Mouse (Mus musculus) embryonic stem cell, embryonic (primary cell): Measurements from ENCODE around the gene Rngtt.

Source experiments
- CTCF ChIA-PET, 4 experiments: fragments of 300-600 bp in 2 of 4; fragments of 350-600 bp in 2 of 4; sonication (Branson Sonifier 250); formaldehyde crosslinking; loops; one replicate each; lab custom pipeline; 2022; ENCODE audit warnings: inconsistent platforms in 2 of 4; lab: Charles Lee
- POLR2A ChIA-PET, 4 experiments: fragments of 300-600 bp in 2 of 4; fragments of 350-600 bp in 2 of 4; sonication (Branson Sonifier 250); formaldehyde crosslinking; loops; one replicate each; lab custom pipeline; 2022; ENCODE audit warnings: antibody characterized with exemption in 4 of 4, inconsistent platforms in 1 of 4; lab: Charles Lee

Rngtt gene

DNA sequence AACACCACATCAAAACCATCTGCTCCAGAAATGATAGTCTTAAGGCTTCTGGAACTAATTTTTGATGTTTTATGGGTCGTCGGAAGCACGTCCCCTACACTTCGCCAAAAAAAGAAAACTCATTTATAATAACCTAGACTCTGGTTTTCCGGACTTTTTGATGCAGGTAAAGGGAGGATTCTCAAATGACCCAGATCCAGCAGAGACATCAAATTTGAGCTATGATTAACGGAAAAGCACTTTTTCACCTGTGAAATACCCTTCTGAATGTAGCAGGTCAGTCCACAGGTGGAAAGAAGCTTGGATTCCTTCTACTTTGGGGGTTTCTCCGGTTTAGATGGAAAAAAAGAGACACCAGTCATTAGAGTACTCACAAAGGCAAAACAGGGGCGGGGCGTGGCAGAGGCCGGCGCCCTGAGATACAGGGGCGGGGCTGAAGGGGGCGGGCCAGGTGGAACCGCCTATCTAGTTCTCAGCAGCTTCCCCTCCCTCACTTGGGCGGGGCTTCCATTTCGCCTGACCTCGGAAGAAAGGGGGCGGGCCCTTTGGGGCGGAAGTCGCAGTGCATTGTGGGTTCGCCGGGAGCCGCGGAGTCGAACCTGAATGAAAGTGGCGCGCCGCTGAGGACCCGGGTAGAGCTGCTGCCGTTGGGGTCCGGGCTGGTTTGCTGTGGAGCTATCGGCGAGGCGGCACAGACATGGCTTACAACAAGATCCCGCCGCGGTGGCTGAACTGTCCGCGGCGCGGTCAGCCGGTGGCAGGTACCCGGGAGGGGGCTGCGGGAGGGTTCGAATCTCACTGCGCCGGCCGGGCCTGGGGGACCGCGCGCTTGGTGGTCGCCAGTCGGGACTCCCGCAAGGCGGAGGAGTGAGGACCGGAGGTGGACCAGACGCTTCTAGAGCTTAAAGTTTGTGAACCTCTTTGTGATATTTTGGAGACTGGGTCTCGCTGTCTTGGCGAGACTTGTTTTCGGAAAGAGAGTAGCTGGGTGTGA, at the start of gene Rngtt:
TSS of gene Rngtt (plus strand) at position 548 of the 994 bp plus-strand sequence.
- CTCF ChIA-PET = interaction anchor here in 2 of 4 experiments (0.5 to 1.0 kb wide), 3 partner anchors 13 to 358 kb away, joined by 3 to 9 read pairs (median 5); no protein-coding TSS in a partner anchor

DNA sequence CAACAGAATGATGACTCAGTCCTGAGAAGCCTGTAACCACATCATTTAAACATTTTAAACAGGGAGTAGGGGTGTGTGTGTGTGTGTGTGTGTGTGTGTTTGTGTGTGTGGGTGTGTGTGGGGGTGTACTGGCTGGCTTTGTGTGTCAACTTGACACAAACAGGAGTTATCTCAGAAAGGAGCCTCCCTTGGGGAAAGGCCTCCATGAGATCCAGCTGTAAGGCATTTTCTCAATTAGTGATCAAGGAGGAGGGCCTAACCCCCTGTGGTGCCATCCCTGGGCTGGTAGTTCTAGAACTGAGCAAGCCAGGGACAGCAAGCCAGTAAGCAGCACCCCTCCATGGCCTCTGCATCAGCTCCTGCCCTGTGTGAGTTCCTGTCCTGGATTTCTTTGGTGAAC, 49.8 kb upstream of the Rngtt start:
- POLR2A ChIA-PET = interaction anchor here (1.0 to 17.4 kb wide), 10 partner anchors 9 to 29 kb away, joined by 3 to 297 read pairs (median 4); no protein-coding TSS in a partner anchor
- CTCF ChIA-PET = no interaction called here

More for the DNA sequence above, at the start of gene Rngtt:
- POLR2A ChIA-PET = interaction anchor here (0.6 to 5.8 kb wide), 61 partner anchors 8 to 1602 kb away, joined by 3 to 46 read pairs (median 4); partner anchors contain the start of genes Casp8ap2 (in 2 of the 4), Pm20d2 (in 1 of the 4) and Srsf12 (in 1 of the 4)

DNA sequence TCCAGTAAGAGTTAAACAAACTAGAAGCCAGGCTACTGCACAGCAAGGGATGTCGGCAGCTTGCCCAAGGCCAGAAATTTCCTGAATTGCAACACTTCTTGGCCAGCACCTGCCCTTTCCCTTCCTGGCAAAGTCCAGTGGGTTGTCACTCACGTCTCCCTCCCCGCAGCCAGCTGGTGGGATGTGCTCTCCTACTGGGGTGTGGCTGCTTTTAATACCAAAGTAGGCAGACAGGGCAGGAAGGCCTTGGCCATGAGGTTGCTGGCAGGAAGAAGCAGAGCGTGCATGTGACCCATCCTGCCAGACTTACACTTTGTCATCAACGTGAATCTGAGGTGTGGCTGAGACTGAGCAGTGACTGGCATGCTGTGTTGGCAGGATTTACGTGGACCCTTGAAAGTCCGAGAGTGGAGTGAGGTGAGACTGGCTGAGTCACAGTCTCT, 48.8 kb upstream of the Rngtt start:
- ChIA-PET CTCF (interaction anchor here in 1 of 4 experiments (0.5 kb wide), 1 partner anchor 13 kb away, joined by 3 read pairs; no protein-coding TSS in a partner anchor), POLR2A (interaction anchor here in 3 of 4 experiments (0.6 to 17.4 kb wide), 8 partner anchors 9 to 1603 kb away, joined by 3 to 297 read pairs (median 7); partner anchors contain the start of gene Rngtt (in 1 of the 3))

DNA sequence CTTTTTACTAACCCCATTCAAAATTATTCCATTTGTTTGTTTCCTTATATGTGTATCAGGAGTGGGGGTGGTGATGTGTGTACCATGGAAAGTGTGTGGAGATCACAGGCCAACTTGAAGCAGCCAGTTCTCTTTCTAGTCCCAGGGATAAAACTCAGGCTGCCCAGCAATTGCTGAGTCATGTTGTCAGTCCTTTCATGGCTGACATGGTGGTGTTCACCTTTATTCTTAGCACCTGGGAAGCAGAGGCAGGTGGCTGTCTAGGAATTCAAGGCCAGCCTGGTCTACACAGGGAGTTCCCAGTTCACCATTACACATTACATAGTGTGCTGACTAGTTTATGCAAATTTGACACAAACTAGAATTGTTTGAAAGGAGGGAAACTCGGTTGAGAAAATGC, 47.2 kb upstream of the Rngtt start:
- CTCF ChIA-PET = no interaction called here
- POLR2A ChIA-PET = interaction anchor here in 3 of 4 experiments (0.6 to 17.4 kb wide), 4 partner anchors 9 to 441 kb away, joined by 3 to 297 read pairs (median 152); no protein-coding TSS in a partner anchor

DNA sequence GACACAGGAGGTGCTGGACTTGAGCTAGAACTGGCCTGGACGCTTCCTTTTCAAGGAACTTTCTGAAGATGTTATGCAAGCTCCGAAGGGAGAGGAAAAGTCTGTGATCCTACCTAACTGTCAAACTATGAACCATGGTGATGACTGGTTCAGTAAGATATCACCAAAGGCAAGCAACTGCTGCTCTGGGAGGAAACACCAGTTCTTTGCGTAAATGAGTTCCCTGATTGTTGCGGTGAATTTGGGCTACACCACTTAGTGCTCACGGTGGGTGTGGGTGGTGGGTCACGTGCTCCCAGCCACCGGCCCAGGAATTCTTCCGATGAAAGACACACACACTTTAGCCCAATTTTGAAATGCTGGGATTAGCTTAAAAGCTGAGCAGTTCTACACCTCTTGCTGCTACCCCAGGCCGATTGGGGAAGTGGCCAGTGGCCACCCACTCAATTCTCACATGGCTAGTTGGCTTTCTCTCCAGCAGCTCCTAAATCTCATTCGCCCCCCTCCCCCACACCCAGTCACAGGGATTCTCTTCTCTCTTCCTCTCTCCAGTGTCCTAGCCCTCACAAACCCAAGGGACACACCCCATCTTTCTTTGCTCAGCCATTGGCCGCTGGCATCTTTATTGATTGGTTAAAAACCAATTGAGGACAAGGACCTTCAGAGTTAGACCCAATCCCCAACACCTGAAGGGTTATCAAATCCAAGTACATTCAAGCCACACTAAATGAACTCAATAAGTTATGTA, 45.0 kb upstream of the Rngtt start:
- POLR2A ChIA-PET = interaction anchor here (0.6 to 17.4 kb wide), 24 partner anchors 8 to 544 kb away, joined by 3 to 297 read pairs (median 4); partner anchors contain the start of genes Rngtt (in 2 of the 4), Lyrm2 (in 1 of the 4) and Pm20d2 (in 1 of the 4)
- CTCF ChIA-PET = no interaction called here

DNA sequence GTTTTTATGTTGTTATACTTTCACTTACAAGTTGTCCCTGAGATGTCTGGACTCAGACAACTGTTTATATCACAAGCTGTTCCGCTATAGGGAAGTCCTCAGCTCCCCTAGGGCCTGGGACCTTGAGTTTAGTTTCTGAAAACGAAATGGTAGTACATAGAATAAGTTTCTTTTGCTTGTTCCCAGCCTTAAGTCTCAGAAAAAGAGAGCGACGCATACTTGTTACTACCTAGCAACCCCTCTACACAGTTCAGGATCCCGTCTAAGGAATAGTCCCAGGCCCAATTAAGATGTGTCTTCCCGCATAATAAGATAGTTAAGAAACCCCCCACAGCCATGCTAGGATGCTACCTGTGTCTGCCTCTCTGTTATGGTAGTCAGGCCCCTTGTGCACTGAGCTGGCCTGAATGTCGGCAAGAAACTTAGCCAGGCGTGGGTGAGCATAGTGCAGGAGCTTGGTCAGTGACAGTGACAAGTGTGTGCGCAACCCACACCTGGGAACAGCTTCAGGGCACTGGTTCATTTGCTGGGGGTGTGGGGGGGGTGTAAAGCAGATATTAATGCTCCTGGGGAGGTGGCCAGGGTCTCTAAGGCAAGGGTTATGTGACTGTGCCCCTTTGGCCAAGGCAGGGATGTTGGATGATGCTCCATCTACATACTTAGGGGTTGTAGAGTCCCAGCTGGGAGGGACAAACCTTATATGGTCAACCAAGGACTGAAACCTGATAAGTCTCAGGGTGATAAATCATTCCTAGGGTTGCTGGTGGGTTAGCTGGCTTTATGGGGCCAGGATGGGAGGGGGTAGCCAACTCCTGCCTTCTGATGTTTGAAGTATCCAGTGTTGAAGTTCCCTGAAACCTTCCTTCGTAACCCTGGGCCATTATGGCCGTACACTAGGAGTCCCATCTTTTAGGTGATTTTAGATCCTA, 39.5 kb upstream of the Rngtt start:
- ChIA-PET POLR2A (interaction anchor here (0.5 to 17.4 kb wide), 29 partner anchors 8 to 326 kb away, joined by 3 to 297 read pairs (median 4); partner anchors contain the start of genes Pm20d2 (in 2 of the 4) and Rngtt (in 1 of the 4)), CTCF (interaction anchor here in 1 of 4 experiments (0.6 kb wide), 1 partner anchor 709 kb away, joined by 4 read pairs; no protein-coding TSS in a partner anchor)

DNA sequence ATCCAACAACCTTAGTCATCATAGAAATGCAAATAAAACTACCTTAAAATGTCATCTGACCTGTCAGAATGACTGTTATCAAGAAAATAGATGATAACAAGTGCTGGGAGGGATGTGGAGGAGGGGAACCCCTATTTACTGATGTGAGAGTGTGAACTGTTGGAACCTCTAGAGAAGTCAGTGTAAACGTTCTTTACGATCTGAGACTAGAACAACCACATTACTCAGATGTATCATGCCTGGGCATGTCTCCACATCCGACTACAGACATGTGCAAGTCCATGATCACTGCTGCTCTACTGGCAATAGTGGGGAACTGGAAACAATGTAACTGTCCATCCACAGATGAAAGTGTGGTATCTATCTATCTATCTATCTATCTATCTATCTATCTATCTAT, 36.7 kb upstream of the Rngtt start:
- CTCF ChIA-PET = no interaction called here
- POLR2A ChIA-PET = interaction anchor here in 1 of 4 experiments (2.9 kb wide), 1 partner anchor 29 kb away, joined by 11 read pairs; no protein-coding TSS in a partner anchor

DNA sequence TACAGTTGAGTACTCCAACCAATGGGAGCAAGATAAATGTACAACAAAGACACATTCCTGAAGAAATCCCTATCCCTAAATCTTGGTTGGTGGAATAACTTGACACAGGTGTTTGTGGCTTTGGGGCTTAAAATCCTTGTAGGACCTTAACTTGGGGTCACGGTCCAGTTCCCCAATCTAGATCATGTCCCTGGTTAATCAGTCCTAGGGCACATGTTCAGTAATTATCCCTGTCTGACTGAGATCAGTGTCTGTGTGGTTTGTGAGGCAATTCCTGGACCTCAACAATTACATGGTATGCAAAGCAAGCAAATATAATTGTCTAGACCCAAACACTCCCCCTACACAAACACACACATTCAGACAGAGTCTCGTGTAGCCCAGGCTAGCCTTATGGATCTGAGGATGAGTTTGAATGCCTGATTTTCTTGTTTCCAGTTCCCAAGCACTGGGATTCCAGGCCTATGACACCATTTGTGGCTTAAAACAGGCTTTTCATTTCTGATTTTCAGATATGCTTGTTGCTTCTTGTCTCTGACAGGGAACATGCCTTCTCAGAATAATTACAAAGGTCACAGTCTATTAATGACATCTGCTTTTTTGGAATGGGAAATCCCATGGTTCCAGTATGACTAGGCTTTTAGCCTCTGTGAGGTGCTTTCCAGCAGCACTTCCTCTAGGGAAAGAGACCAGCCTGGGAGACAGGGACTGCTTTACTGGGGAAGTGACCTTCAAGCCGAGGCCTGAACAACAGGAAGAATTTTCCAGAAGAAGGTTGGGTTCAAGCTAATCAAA, 28.0 kb upstream of the Rngtt start:
- POLR2A ChIA-PET = interaction anchor here in 2 of 4 experiments (0.8 to 1.4 kb wide), 4 partner anchors 12 to 35 kb away, joined by 3 to 5 read pairs (median 4); no protein-coding TSS in a partner anchor

DNA sequence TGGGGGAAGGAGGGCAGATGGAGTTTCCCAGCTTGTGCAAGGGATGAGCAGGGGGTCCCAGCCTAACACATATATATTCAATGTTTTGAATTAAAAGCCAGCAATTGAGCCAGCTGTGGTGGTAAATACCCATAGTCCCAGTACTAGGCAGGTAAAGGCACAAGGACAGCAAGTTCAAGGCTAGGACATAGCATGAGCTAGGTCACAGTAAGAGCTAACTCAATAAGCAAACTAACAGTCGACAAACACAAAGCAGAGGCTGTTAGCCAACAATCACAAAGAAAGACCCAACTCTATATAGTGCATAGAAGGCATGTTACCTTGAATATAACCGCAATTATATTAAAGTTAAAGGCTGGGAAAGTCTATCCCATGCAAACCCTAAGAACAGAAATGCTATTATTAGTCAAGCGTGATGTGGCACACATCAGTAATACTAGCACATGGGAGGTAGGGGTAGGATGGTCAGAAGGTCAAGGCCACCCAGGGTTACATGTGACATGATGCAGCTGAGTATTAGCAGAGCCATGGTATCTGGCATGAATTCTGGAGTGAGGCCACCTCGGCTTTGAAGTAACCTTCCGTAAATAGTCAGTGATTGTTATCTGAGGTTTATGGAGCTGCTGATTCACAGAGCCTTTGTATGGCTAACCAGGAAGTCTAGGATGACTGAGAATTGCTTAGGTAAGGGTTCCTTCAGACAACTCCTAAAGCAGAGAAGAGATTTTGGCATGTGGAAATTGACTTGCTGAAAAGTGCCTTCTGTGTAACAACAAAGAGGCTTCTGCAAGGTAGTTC, 25.8 kb upstream of the Rngtt start:
- POLR2A ChIA-PET = interaction anchor here in 3 of 4 experiments (0.6 to 1.4 kb wide), 6 partner anchors 14 to 95 kb away, joined by 3 to 6 read pairs (median 4); partner anchors contain the start of gene Pm20d2 (in 1 of the 3)
- CTCF ChIA-PET = interaction anchor here in 2 of 4 experiments (0.6 to 1.1 kb wide), 2 partner anchors 23 to 95 kb away, joined by 3 to 6 read pairs; partner anchors contain the start of gene Pm20d2 (in 1 of the 2)

More for the DNA sequence above, 28.0 kb upstream of the Rngtt start:
- CTCF ChIA-PET = interaction anchor here in 1 of 4 experiments (0.6 kb wide), 1 partner anchor 22 kb away, joined by 3 read pairs; no protein-coding TSS in a partner anchor

DNA sequence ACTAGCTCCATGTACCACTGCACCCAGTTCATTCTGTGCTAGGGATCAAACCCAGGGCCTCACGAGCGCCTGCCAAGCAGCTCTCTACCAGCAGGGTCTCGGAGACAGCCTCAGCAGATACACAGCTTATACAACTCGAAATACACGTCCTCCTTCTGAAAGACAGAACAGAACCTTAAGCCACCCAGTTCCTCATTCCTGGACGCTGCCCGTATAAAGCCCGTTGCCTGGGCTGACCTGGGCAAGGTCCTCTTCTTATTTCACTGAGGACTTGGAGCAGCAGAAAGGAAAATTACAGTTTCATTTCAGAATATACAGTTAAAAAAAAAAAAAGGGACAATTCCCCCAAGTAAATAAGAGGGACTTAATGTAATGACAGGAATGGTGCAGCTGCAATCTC, 24.7 kb upstream of the Rngtt start:
- ChIA-PET CTCF (no interaction called here), POLR2A (interaction anchor here in 2 of 4 experiments (1.0 to 1.8 kb wide), 5 partner anchors 15 to 51 kb away, joined by 3 to 5 read pairs (median 4); no protein-coding TSS in a partner anchor)

DNA sequence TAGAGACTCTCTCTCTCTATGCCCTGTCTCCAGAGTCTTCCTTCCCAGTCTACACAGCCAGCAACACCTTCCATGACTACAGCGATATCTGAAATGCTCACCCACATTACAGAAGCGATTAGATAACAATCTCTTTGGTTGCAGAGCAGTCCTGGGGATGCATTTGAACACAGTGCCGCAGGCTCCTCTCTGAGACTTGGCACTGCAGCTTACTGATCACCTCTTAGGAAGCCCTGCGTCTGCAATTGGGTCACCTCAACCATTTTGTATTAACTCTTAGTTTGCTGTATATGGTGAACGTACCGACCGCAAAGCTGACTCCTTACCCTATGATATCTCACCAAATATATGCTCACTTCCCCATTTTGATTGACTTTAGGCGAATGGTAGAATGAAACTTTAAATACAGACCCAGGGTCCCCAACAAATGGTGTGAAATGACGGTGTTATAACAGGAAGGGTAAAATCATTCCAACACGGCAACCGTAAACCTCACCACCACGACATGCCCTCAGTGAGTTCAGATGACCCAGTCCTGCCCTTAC, 20.9 kb upstream of the Rngtt start:
- ChIA-PET POLR2A (interaction anchor here in 1 of 4 experiments (1.4 kb wide), 1 partner anchor 42 kb away, joined by 3 read pairs; no protein-coding TSS in a partner anchor), CTCF (no interaction called here)

DNA sequence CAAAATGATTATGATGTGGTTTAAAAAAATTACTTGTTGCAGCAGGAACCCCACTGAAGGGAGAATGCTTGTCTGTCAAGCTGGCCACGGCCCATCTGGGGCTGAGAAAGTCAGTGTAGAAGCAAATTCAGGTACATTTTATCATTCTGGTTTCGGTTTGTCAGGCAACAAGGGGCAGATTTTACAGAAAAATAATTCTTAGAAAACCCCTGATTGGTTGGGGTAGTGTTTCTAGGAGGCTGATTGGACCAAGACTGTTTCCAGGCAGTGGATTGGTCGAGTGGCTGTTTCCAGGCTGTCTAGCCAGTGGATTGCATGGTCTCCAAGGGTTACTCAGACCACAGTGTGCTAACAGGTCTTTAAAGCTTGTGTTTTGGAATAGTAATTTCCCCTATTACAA, 20.1 kb upstream of the Rngtt start, which contains the start of gene Pnrc1:
TSS of gene Pnrc1 (minus strand) at position 162 of the 400 bp plus-strand sequence.
- CTCF ChIA-PET = no interaction called here
- POLR2A ChIA-PET = interaction anchor here in 3 of 4 experiments (0.7 to 1.6 kb wide), 6 partner anchors 30 to 102 kb away, joined by 3 to 5 read pairs (median 3); no protein-coding TSS in a partner anchor

DNA sequence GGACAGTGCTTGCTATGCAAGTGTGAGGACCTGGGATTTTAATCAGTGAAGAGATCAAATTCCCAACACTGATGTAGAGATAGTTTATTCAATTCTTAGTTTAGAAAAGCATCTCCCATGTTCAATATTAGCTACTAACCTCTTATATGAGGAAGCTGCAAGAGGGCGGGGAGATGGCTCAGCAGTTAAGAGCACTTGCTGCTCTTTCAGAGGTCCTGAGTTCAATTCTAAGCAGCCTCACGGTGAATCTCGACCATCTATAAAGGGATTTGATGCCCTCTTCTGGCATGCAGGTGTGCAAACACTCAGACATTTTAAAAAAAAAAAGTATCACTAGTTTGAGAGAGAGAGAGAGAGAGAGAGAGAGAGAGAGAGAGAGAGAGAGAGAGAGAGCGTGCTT, 19.2 kb upstream of the Rngtt start:
- POLR2A ChIA-PET = interaction anchor here (0.5 to 1.6 kb wide), 9 partner anchors 31 to 138 kb away, joined by 3 to 6 read pairs (median 3); no protein-coding TSS in a partner anchor
- CTCF ChIA-PET = interaction anchor here in 1 of 4 experiments (0.5 kb wide), 1 partner anchor 335 kb away, joined by 3 read pairs; no protein-coding TSS in a partner anchor
